Mouse (Mus musculus) cerebellum, adult 2 months (tissue): ENCODE results near the gene Nlrc4. TPM values are rescaled to one million over a fixed set of nuclear protein-coding genes. Genes with fewer than 3 reads are reported as not detected.

Source experiments
- DNase-seq, 2 experiments: peaks; one replicate each; pipeline ENCODE4 v3.0.0; 2021
- H3K27ac ChIP-seq: fragments of 200-500 bp; 2 replicates; pipeline ENCODE4 v1.5.1; 2012; ENCODE audit warnings: low read length, control low read depth, inconsistent platforms; ENCODE audit not compliant: insufficient read depth
- H3K27me3 ChIP-seq: fragments of 200-500 bp; 2 replicates; pipeline ENCODE4 v1.6.1; 2012; ENCODE audit warnings: inconsistent platforms, mild to moderate bottlenecking, low read length, moderate library complexity; ENCODE audit not compliant: control insufficient read depth, insufficient read depth
- H3K4me1 ChIP-seq: fragments of 200-500 bp; 2 replicates; pipeline ENCODE4 v1.6.1; 2011; ENCODE audit warnings: low read length; ENCODE audit not compliant: control insufficient read depth, insufficient read depth
- H3K4me3 ChIP-seq: fragments of 200-500 bp; replicated peaks from 2 replicates; pipeline ENCODE3; 2011; ENCODE audit warnings: mild to moderate bottlenecking, low read depth, low read length, control low read depth; ENCODE audit not compliant: insufficient read depth
- CTCF ChIP-seq: fragments of 200-500 bp; IDR thresholded peaks from 2 replicates; pipeline ENCODE4 v1.5.1; 2011; ENCODE audit warnings: low read depth, mild to moderate bottlenecking, control low read depth, low read length, moderate library complexity, borderline replicate concordance; ENCODE audit not compliant: insufficient read depth
- POLR2A ChIP-seq: fragments of 200-500 bp; IDR thresholded peaks from 2 replicates; pipeline ENCODE4 v1.6.1; 2011; ENCODE audit warnings: low read length, control low read depth, borderline replicate concordance; ENCODE audit not compliant: insufficient read depth
- WGBS: fragments of 180-500 bp; shearing (Covaris S2); methylation state at CpG from one replicate; pipeline ENCODE4 v1.1.7; 2018; 5-methylcytosine and 5-hydroxymethylcytosine counted together
- polyA plus RNA-seq: library from polyadenylated mRNA; depleted of rRNA; stranded (reverse); fragments of >200 nt; gene quantifications from 2 replicates; pipeline ENCODE4 v1.2.3, GENCODE M21; 2012

Gene Nlrc4
- polyA plus RNA-seq, 1 experiment: 0.13 TPM

DNA sequence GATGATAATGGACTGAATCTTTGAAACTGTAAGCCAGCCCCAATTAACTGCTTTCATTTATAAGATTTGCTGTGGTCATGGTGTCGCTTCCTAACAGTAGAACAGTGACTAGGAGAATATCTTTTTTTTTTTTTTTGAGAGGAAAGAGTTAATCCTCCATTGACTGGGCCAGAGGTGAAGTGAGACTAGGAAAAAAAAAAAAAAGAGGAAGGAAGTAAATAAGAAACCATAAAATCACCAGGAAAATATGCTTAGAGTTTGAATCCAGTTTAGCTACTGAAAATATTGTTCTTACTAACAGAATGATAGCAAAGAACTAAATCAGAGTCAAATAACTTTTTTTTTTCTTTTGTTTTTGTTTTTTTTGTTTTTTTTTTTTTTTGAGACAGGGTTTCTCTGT lies 4.3 kb downstream of the Nlrc4 start:
- TF ChIP-seq CTCF: no peak
- no peak for TF ChIP-seq POLR2A
- H3K4me1 ChIP-seq: no peaks in the 10 kb centered on the region
- no peak overlapping the region for H3K27ac ChIP-seq
- no peak for DNase-seq
- H3K27me3 ChIP-seq: no peaks in the 10 kb centered on the region
- 93% methylated on average over 1 of the region's 1 CpGs for WGBS
- no peak overlapping the region for H3K4me3 ChIP-seq

GRCm38 (mm10) chr17:74453928-74454327 lies 5.0 kb downstream of the Nlrc4 start:
- 76% methylated on average over 3 of the region's 3 CpGs for WGBS
- TF ChIP-seq CTCF: no peak
- no peak for TF ChIP-seq POLR2A
- no peaks in the 10 kb centered on the region for H3K27me3 ChIP-seq

DNA sequence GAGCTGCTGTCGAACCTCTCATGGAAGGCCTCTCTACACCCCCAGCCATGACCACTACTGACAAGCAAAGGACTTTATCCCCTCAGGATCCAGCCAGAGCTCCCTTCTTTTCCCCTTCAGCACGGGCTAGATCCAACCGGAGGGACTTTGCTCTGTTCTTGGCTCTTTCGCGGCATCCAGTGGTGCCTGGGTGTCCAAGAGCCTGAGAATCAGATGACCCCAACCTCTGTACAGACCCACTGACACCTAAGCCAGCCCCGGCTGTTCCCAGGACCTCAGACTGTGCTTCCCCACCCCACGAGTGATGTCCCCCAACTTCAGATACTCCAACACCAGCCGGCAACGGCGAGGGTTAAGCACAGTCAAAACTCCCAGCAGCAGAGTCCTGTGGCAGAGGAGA lies 9.2 kb downstream of the Nlrc4 start:
- Histone ChIP-seq H3K4me3 (no peak overlapping the region), H3K27me3 (no peaks in the 10 kb centered on the region), H3K27ac (no peak overlapping the region), H3K4me1 (no peaks in the 10 kb centered on the region)
- WGBS: 84% methylated on average over 10 of the region's 10 CpGs
- DNase-seq: no peak
- no peak for TF ChIP-seq CTCF
- TF ChIP-seq POLR2A: no peak

More at GRCm38 (mm10) chr17:74453928-74454327, 5.0 kb downstream of the Nlrc4 start:
- DNase-seq: no peak
- Histone ChIP-seq H3K4me3 (no peak overlapping the region), H3K4me1 (no peaks in the 10 kb centered on the region), H3K27ac (no peak overlapping the region)

GRCm38 (mm10) chr17:74440486-74440885 lies 18.5 kb downstream of the Nlrc4 start:
- H3K27me3 ChIP-seq: no peaks in the 10 kb centered on the region
- DNase-seq: no peak

GRCm38 (mm10) chr17:74437762-74438161 lies 21.2 kb downstream of the Nlrc4 start:
- DNase-seq: no peak
- Histone ChIP-seq H3K27ac (no peak overlapping the region), H3K27me3 (no peaks in the 10 kb centered on the region), H3K4me1 (no peaks in the 10 kb centered on the region), H3K4me3 (no peak overlapping the region)
- no peak for TF ChIP-seq CTCF
- TF ChIP-seq POLR2A: no peak
- WGBS: 83% methylated on average over 9 of the region's 9 CpGs

More at GRCm38 (mm10) chr17:74440486-74440885, 18.5 kb downstream of the Nlrc4 start:
- no peak for TF ChIP-seq POLR2A
- TF ChIP-seq CTCF: no peak
- Histone ChIP-seq H3K27ac (no peak overlapping the region), H3K4me3 (no peak overlapping the region), H3K4me1 (no peaks in the 10 kb centered on the region)
- 76% methylated on average over 5 of the region's 5 CpGs for WGBS

GRCm38 (mm10) chr17:74432631-74433030 lies 26.3 kb downstream of the Nlrc4 start:
- WGBS: 88% methylated on average over 5 of the region's 5 CpGs
- Histone ChIP-seq H3K27me3 (no peaks in the 10 kb centered on the region), H3K4me3 (no peak overlapping the region), H3K4me1 (no peaks in the 10 kb centered on the region), H3K27ac (no peak overlapping the region)
- no peak for DNase-seq
- TF ChIP-seq CTCF (no peak), POLR2A (no peak)

- no peaks in the 10 kb centered on the region for H3K4me1 ChIP-seq
- WGBS: 60% methylated on average over 13 of the region's 13 CpGs
- H3K27me3 ChIP-seq: no peaks in the 10 kb centered on the region
- no peak for TF ChIP-seq POLR2A
- TF ChIP-seq CTCF: no peak
- no peak for DNase-seq
- no peak overlapping the region for H3K4me3 ChIP-seq
- H3K27ac ChIP-seq: no peak overlapping the region
These were observed 27.5 kb downstream of the Nlrc4 start for GRCm38 (mm10) chr17:74431481-74431880.

GRCm38 (mm10) chr17:74430074-74430473 lies 28.9 kb downstream of the Nlrc4 start:
- Histone ChIP-seq H3K27me3 (no peaks in the 10 kb centered on the region), H3K4me1 (no peaks in the 10 kb centered on the region), H3K4me3 (no peak overlapping the region), H3K27ac (no peak overlapping the region)
- DNase-seq: no peak
- 82% methylated on average over 8 of the region's 8 CpGs for WGBS
- TF ChIP-seq CTCF (no peak), POLR2A (no peak)

DNA sequence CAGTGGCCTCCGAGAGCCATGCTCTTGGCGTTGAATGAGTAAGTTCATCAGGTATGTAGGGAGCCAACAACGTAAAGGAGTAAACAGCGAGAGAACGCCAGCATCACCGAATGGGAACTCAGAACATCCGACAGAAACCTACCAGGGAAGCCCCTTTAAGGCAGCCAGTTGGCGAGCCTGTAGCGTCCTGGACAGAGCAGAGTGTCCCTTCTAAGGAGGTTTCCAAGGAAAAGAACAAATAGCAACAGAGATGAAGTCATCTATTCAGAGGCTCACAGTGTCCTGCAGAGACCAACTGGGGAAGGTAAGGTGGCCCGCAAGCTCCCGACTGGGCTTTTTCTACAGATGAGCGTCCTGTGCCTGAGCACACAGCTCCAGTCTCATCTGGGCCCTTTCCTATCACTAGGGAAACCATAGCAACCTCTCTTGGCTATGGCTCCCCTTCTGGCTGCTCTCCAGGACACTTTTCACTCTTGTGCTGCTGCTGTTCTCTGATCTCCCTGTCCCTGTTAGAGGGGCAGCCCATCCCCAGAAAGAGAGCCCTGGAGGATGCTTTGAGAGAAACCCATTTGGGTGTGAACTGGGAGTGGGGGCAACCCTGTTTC lies 34.4 kb downstream of the Nlrc4 start:
- Histone ChIP-seq H3K4me3 (no peak overlapping the region), H3K27ac (no peak overlapping the region), H3K4me1 (no peaks in the 10 kb centered on the region), H3K27me3 (no peaks in the 10 kb centered on the region)
- no peak for TF ChIP-seq POLR2A
- no peak for TF ChIP-seq CTCF
- peak in 1 of 2 experiments; percentile 13 for DNase-seq
- 18% methylated on average over 12 of the region's 12 CpGs for WGBS
